Mouse (Mus musculus): ENCODE results near the gene Rpgrip1l. TPM values are rescaled to one million over a fixed set of nuclear protein-coding genes. Genes with fewer than 3 reads are reported as not detected.

Gene Rpgrip1l
- polyA plus RNA-seq, 1 experiment from 2014 or later, result 16.2 TPM

DNA sequence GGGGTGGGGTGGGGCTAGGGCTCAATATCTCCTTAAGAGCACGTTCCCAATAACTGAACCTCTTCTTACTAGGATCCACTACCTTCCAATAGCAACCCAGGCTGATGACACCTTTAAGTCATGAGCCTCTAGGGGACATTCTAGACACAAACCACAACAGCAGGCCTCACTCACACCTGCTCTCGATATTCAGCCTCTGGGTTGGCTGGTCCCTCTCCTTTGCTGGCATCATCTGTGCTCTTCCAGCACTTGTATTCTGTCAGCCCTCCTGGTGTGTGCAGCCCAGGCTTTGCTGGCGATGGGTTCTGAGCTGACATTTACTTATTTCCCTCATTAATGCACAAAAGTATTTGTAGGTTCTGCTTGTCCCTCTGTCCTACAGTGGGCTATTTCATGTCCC, 98.8 kb downstream of the Rpgrip1l start:
- Histone ChIP-seq H3K36me3 (no peaks in the 10 kb centered on the region), H3K9me3 (no peaks in the 10 kb centered on the region), H3K4me2 (replicated peaks) (no peak overlapping the region), H3K27me3 (replicated peaks) (no peaks in the 10 kb centered on the region), H3K27ac (no peak overlapping the region), H3K9ac (no peak overlapping the region), H3K4me3 (no peak overlapping the region), H3K4me1 (no peaks in the 10 kb centered on the region)
- no peak for ATAC-seq (ENCODE audit: low FRiP score, low read depth)
- 62% methylated on average over 3 of the region's 3 CpGs for WGBS

DNA sequence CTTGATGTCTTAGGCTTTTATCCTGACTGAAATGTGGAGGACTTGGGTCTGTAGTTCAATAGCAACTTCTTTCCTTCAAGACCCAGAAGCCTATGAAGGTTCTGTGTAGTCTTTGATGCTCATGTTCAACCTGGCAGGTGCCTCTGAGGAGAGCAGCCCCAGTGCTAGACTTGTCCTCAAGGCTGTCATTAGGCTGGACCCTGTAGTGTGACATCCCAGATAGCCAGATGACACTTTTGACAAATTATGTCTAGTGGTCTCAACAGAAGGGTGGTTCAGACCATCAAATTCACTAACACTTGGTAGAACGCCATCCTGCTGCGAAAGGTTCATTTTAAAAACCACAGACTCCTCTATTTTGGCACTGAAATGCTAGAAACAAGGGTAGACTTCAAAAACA, 100.1 kb downstream of the Rpgrip1l start:
- Histone ChIP-seq H3K27ac (no peak overlapping the region), H3K4me1 (no peaks in the 10 kb centered on the region), H3K4me2 (replicated peaks) (no peak overlapping the region), H3K4me3 (no peak overlapping the region), H3K27me3 (replicated peaks) (no peaks in the 10 kb centered on the region), H3K9me3 (no peaks in the 10 kb centered on the region), H3K9ac (no peak overlapping the region), H3K36me3 (no peaks in the 10 kb centered on the region)
- no peak for ATAC-seq (ENCODE audit: low FRiP score, low read depth)
- 98% methylated on average over 2 of the region's 2 CpGs for WGBS

DNA sequence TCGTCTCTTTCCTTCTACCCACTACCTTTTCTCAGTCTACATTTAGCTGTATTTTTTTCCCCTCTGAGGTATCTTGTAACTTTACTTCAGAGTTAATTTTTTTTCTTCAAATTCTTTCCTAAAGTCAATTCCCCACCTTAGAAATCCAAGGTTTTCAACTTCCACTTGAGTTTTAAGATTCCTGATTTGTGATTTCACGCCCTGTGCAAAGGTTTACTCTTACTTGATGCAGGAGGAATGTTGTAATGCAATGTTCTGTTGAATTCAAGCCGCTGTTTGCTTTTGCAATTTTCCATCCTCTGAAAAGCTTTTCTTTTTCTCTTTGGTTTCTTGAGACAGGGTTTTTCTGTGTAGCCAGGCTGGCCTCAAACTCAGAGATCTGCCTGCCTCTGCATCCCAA, 103.4 kb downstream of the Rpgrip1l start:
- no peak for ATAC-seq (ENCODE audit: low FRiP score, low read depth)
- H3K9ac ChIP-seq, result no peak overlapping the region
- H3K4me3 ChIP-seq, result no peak overlapping the region
- H3K4me2 ChIP-seq (replicated peaks), result no peak overlapping the region
- H3K27ac ChIP-seq, result no peak overlapping the region
- no peaks in the 10 kb centered on the region for H3K4me1 ChIP-seq
- H3K27me3 ChIP-seq (replicated peaks), result no peaks in the 10 kb centered on the region
- H3K36me3 ChIP-seq, result no peaks in the 10 kb centered on the region
- H3K9me3 ChIP-seq, result no peaks in the 10 kb centered on the region
- WGBS, result 85% methylated on average over 3 of the region's 3 CpGs

DNA sequence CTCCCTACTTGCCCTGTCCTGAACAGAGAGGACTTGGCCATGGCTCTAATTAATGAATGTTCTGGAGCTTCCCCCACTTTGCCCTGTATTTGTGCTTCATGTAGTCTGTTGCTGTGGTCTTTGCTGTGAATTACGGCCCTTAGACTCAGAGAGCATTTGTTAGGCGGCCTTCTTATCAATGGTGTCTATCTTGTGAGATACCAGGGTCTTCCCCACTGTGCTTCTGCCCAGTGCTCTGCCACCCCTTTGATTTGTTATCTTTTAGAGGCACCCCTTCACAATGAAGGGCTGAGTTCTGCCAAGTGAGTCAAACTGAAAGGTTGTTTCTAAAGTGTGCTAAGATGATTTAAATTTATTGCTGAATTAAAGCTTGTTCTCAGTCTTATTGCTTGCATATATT, 105.4 kb downstream of the Rpgrip1l start:
- Histone ChIP-seq H3K4me1 (no peaks in the 10 kb centered on the region), H3K9ac (no peak overlapping the region), H3K4me2 (replicated peaks) (no peak overlapping the region), H3K27ac (no peak overlapping the region), H3K4me3 (no peak overlapping the region), H3K36me3 (no peaks in the 10 kb centered on the region), H3K27me3 (replicated peaks) (no peaks in the 10 kb centered on the region), H3K9me3 (no peaks in the 10 kb centered on the region)
- ATAC-seq (ENCODE audit: low FRiP score, low read depth), result no peak
- 69% methylated on average over 2 of the region's 2 CpGs for WGBS

DNA sequence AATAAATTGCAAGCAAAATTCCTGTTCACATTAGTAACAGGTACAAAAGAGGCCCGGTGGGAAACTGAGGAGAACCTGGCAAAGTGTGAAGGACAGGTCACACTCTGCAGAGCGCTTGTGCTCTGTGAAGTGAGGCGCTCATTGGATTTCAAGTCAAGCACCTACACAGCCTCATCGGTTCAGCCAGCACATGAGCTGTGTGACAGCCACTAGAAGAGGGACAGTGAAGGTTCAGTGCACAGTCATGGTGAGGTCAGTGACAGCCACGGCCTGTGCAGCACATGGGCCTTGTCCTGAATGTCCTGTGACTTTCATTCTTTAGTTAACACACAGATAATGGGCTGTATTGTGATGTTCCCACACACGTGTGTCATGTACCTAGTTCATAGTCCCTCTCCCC, 107.2 kb downstream of the Rpgrip1l start:
- ATAC-seq (ENCODE audit: low FRiP score, low read depth), result no peak
- Histone ChIP-seq H3K4me3 (no peak overlapping the region), H3K27me3 (replicated peaks) (no peaks in the 10 kb centered on the region), H3K36me3 (no peaks in the 10 kb centered on the region), H3K9ac (no peak overlapping the region), H3K9me3 (no peaks in the 10 kb centered on the region), H3K4me2 (replicated peaks) (no peak overlapping the region), H3K27ac (no peak overlapping the region), H3K4me1 (no peaks in the 10 kb centered on the region)
- 87% methylated on average over 6 of the region's 6 CpGs for WGBS

DNA sequence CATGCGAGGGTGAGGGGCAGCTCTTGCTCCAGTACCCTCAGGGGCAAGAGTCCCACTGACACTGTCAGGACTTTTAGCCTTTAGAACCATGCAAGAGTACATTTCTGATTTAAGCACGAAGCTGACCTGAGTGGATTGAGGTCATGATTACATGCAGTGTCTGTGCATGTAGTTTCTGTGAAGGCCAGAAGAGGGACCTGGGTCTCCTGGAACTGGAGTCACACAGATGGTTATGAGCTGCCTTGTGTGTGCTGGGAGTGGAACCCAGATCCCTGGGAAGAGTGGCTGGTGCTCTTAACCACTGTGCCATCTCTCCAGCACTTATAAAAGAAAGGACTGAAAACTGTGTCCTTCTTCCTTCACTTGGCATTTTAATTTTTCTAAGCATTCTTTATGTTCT, 111.9 kb downstream of the Rpgrip1l start:
- Histone ChIP-seq H3K9me3 (no peaks in the 10 kb centered on the region), H3K4me3 (no peak overlapping the region), H3K27me3 (replicated peaks) (no peaks in the 10 kb centered on the region), H3K4me2 (replicated peaks) (no peak overlapping the region), H3K4me1 (no peaks in the 10 kb centered on the region), H3K27ac (no peak overlapping the region), H3K9ac (no peak overlapping the region), H3K36me3 (no peaks in the 10 kb centered on the region)
- no peak for ATAC-seq (ENCODE audit: low FRiP score, low read depth)
- WGBS, result 79% methylated on average over 2 of the region's 2 CpGs

DNA sequence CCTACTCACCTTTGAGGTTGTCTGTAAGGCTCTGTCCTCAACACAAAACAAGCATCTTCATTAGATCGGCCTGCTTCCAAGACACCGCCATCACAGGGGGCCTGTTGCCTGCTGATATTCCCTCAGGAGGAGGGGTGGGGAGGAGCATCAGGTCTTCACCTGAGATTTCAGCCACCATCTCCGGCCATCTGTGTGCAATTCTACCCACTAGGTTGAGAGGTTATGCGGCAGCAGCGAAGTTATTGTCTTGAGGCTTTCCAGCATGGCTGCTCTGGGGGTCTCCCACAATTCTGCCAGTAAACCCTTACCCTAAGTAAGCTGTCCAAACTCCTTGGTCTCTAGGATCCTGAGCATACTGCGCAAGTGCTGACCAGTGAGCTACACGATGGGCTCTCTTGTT, 113.2 kb downstream of the Rpgrip1l start, which contains the start of gene Aktip:
Gene Aktip, minus strand, starts transcription at position 101 of the 400 bp plus-strand sequence.
- Histone ChIP-seq H3K36me3 (no peaks in the 10 kb centered on the region), H3K4me2 (replicated peaks) (no peak within 1 kb of the TSS), H3K9me3 (no peaks in the 10 kb centered on the region), H3K27me3 (replicated peaks) (no peaks in the 10 kb centered on the region), H3K4me1 (no peaks in the 10 kb centered on the region), H3K27ac (no peak within 1 kb of the TSS), H3K9ac (no peak within 1 kb of the TSS), H3K4me3 (no peak within 1 kb of the TSS)
- WGBS, result 95% methylated on average over 7 of the region's 7 CpGs
- ATAC-seq (ENCODE audit: low FRiP score, low read depth), result no peak

DNA sequence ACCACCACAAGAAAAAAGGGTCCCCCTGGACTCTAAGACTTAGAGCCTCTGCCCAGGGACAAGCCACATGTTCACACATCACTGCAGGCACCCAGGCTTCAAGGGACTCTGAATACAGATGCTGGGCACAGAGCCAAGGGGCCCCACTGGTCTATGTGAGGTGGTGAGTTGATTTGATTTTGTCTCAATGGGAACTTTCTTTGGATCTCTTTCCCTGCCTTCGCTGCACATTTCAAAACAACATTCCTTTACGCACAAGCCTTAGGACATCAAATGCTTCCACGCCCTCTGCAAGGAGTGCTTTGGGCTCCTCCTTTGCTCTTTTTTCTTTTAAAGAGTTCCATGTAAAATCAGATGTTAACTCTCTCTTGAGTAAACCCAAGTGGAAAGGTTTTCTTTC, 115.0 kb downstream of the Rpgrip1l start:
- H3K27ac ChIP-seq, result no peak overlapping the region
- 76% methylated on average over 3 of the region's 3 CpGs for WGBS
- no peak overlapping the region for H3K4me3 ChIP-seq

DNA sequence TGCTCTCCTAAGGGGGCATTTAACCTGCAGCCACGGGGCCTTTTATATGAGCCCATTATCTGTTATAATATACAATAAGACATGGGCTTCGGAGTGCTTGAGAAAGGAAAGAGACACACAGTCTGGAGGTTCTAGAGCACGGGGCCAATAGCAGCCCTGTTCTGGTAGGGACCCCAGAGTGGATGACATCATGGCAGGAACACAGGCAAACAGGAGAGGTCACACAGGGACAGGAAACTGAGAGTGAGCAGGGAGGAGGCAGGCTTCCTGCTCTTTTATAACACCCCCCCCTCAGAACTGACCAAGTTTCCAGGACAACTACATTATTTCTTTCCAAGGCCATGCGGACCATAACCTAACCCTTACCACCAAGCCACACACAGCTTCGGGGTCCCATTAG, 115.8 kb downstream of the Rpgrip1l start:
- no peak for ATAC-seq (ENCODE audit: low FRiP score, low read depth)
- no peaks in the 10 kb centered on the region for H3K4me1 ChIP-seq
- H3K9me3 ChIP-seq, result no peaks in the 10 kb centered on the region
- H3K9ac ChIP-seq, result no peak overlapping the region
- no peak overlapping the region for H3K4me3 ChIP-seq
- WGBS, result 80% methylated on average over 5 of the region's 5 CpGs
- H3K36me3 ChIP-seq, result no peaks in the 10 kb centered on the region
- no peak overlapping the region for H3K4me2 ChIP-seq (replicated peaks)
- no peak overlapping the region for H3K27ac ChIP-seq
- H3K27me3 ChIP-seq (replicated peaks), result no peaks in the 10 kb centered on the region

More for the DNA sequence above, 115.0 kb downstream of the Rpgrip1l start:
- H3K4me2 ChIP-seq (replicated peaks), result no peak overlapping the region
- no peaks in the 10 kb centered on the region for H3K9me3 ChIP-seq
- no peaks in the 10 kb centered on the region for H3K36me3 ChIP-seq
- H3K27me3 ChIP-seq (replicated peaks), result no peaks in the 10 kb centered on the region
- H3K4me1 ChIP-seq, result no peaks in the 10 kb centered on the region
- H3K9ac ChIP-seq, result no peak overlapping the region
- ATAC-seq (ENCODE audit: low FRiP score, low read depth), result no peak

DNA sequence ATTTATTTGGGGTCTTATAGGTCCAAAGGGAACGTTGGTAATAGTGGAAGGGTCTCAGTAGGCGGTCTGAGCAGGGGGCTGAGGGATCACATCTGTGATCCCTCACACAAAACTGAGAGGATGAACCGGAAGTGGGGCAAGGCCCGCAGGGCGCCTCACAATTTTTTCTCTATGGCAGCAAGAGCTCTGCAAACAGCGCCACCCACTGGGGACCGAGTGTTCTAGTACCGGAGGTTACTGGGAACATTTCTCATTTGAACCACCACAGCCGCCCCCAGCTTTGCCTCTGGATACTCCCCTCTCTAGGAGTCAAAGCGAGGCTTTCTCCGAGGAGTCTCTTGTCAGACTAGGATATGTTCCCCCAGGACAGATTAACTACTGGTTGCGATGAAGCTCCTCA, 116.4 kb downstream of the Rpgrip1l start:
- H3K4me1 ChIP-seq, result no peaks in the 10 kb centered on the region
- H3K9ac ChIP-seq, result no peak overlapping the region
- no peaks in the 10 kb centered on the region for H3K27me3 ChIP-seq (replicated peaks)
- no peaks in the 10 kb centered on the region for H3K36me3 ChIP-seq
- no peak overlapping the region for H3K27ac ChIP-seq
- no peak overlapping the region for H3K4me3 ChIP-seq
- H3K4me2 ChIP-seq (replicated peaks), result no peak overlapping the region
- H3K9me3 ChIP-seq, result no peaks in the 10 kb centered on the region
- 83% methylated on average over 12 of the region's 12 CpGs for WGBS
- ATAC-seq (ENCODE audit: low FRiP score, low read depth), result no peak

DNA sequence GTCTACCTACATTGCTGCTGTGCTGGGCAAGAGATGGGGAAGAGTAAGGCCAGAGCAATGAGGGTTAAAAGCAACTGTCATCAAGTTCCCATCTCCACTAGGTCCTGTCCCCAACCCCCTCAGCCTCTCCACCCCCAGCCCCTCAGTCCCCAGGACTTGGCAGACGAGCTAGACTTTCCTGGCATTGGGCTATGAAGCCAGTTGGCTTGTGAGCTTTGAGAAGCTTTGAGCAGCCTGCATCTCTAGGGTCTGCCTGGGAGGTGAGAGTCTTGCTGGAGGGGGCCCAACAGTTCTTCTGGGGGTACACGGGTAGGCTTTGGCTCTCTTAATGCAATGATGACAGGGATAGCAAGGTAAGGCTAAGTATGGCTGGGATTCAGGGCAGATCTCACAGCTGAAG, 119.0 kb downstream of the Rpgrip1l start:
- Histone ChIP-seq H3K9me3 (no peaks in the 10 kb centered on the region), H3K27me3 (replicated peaks) (0 out of 2 replicates have a peak, but pooled peaks cover 8% of the 10 kb centered on the region), H3K27ac (no peak overlapping the region), H3K36me3 (no peaks in the 10 kb centered on the region), H3K4me3 (no peak overlapping the region), H3K9ac (no peak overlapping the region), H3K4me2 (replicated peaks) (no peak overlapping the region), H3K4me1 (no peaks in the 10 kb centered on the region)
- no peak for ATAC-seq (ENCODE audit: low FRiP score, low read depth)
- 86% methylated on average over 2 of the region's 2 CpGs for WGBS

DNA sequence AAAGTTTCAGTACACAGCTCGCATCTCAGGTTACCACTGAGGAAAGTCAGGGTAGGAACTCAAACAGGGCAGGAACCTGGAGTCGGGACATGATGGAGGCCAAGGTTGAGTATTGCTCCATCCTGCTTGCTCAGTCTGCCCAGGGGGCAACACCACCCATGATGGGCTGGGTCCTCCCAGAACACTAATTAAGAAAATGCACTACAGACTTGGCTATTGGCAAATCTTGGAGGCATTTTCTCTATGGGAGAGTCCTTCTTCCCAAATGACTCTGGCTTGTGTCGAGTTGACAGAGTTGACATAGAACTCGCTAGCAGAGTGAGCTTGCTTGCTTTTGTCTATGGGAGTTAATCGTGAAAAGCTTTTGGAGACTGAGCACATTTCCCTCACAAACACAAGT, 120.1 kb downstream of the Rpgrip1l start:
- 84% methylated on average over 5 of the region's 5 CpGs for WGBS
- Histone ChIP-seq H3K36me3 (no peaks in the 10 kb centered on the region), H3K27me3 (replicated peaks) (0 out of 2 replicates have a peak, but pooled peaks cover 8% of the 10 kb centered on the region)

DNA sequence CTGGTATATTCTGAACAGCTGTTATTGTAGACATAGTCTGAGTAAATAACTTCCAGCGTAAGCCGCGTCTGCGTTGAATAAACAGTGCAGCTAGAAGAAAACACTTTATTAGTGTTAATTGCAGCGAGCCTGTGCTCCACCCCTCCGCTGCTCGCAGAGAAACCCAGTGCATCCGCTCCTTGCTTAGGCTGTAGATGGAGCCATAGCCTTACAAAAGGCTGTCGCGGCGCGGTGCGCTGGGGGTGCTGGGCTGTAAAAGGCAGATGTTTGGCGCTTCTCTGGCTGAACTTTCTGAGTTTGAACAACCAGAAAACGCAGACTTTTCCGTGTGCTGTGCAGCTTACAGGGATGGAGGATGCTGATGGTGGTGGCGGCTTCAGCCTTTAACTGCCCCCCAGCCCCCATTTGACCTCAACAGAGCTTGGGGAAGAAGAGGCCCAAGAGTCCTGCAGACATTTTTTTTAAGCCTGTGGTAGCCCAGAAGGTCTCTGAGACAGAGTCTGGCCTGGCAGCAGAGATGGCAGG, 122.2 kb downstream of the Rpgrip1l start:
- Histone ChIP-seq H3K27me3 (replicated peaks) (0 out of 2 replicates have a peak, but pooled peaks cover 8% of the 10 kb centered on the region), H3K9ac (no peak overlapping the region), H3K4me2 (replicated peaks) (peak overlapping the region; percentile 39), H3K9me3 (no peaks in the 10 kb centered on the region), H3K27ac (no peak overlapping the region), H3K4me3 (no peak overlapping the region), H3K36me3 (no peaks in the 10 kb centered on the region), H3K4me1 (no peaks in the 10 kb centered on the region)
- WGBS, result 3% methylated on average over 17 of the region's 17 CpGs
- ATAC-seq (ENCODE audit: low FRiP score, low read depth), result 0 out of 2 replicates have a peak, but pooled peaks have one; percentile 29

More for the DNA sequence above, 120.1 kb downstream of the Rpgrip1l start:
- no peak overlapping the region for H3K4me2 ChIP-seq (replicated peaks)
- H3K4me1 ChIP-seq, result no peaks in the 10 kb centered on the region
- H3K9ac ChIP-seq, result no peak overlapping the region
- H3K4me3 ChIP-seq, result no peak overlapping the region
- no peak for ATAC-seq (ENCODE audit: low FRiP score, low read depth)
- H3K9me3 ChIP-seq, result no peaks in the 10 kb centered on the region
- no peak overlapping the region for H3K27ac ChIP-seq
